Mouse (Mus musculus): ENCODE results near the gene Tbrg1.

DNA sequence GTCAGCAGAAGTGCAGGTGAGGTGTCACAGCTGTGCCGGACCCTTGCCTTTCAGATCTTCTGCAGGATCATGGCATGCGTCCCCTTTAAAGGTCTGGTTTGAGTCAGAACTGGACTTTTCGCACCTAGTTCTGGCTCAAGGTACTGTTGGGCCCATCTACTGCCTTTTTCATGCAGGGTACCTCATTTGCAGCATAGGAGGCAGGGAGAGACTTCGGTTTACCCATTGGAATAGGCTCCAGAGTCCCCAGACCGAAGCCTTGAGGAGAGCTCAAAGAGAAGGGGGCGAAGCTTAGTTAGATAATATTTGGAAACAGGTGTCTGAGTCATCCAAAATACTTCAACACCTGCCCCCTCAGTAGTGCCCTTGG is 43.2 kb downstream of the Tbrg1 start:
- TF ChIP-seq HCFC1 (IDR thresholded peaks at IDR 0.05; ENCODE audit: borderline replicate concordance, insufficient read depth, low read length) (no peak), ZNF384 (IDR thresholded peaks at IDR 0.05; ENCODE audit: low read depth, low read length) (no peak)

All from ES-E14 (cell line).